Mouse (Mus musculus) T-helper 1 cell (primary cell): ENCODE measurements around the gene Vax2.

Experiments used
- in situ Hi-C: fragments of 300-600 bp; cut with MboI, MseI; formaldehyde crosslinking; loops from one replicate; pipeline ENCODE4 v1.15.1; 2025; ENCODE audit warnings: high pct_unique_total_duplicates

Vax2 gene

GRCm38 (mm10) chr6:83710361-83711066, 550 bp upstream of the Vax2 start:
- in situ Hi-C loops, result no loop called here

GRCm38 (mm10) chr6:83711725-83712475, 836 bp downstream of the Vax2 start:
- in situ Hi-C loops, result no loop called here

GRCm38 (mm10) chr6:83713271-83714136, 2.4 kb downstream of the Vax2 start:
- in situ Hi-C loops, result no loop called here

DNA sequence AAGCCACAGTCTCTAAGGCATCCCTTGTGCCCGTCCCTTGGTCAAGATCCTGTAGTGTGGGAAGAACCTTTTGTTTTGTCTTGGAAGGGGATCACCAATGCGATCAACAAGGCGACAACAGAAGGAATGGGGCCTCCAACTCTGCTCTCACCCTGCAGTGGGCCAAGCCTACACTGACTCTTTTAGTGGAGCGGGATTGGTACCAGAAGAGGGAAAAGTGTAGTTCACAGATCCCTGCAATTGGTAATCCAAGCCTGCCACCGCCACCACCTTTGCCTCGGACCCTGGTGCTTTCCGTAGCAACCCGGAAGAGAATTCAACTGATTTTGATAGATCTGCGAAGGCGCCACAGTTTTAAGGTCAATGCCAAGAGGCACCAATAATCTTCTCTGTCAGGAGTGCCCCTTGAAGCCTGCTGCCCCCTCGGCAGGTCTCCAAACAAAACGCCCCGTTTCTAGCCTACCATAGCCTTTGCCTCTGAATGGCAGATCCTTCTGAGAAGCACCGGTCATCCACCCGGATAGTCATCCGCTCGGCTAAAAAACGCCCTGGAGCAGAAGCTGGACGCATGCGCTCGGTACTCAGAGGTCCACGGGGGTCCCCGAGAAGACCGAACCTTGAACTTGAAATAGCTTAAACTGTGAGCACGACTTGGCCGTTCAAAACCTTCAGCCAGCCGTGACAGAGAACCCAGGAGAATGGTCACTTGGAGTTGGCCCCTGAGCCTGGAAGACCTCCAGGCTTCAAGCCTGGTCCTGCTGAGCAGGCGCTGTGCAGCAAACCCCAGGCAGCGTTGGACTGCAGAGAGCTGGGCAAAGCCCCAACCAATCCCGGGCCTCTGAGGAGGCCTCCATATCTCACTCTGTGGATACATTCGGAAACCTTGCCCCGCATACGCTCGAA, 3.4 kb downstream of the Vax2 start:
- in situ Hi-C loops, result no loop called here

- in situ Hi-C loops, result no loop called here
Measured at GRCm38 (mm10) chr6:83715461-83716196, 4.6 kb downstream of the Vax2 start.

DNA sequence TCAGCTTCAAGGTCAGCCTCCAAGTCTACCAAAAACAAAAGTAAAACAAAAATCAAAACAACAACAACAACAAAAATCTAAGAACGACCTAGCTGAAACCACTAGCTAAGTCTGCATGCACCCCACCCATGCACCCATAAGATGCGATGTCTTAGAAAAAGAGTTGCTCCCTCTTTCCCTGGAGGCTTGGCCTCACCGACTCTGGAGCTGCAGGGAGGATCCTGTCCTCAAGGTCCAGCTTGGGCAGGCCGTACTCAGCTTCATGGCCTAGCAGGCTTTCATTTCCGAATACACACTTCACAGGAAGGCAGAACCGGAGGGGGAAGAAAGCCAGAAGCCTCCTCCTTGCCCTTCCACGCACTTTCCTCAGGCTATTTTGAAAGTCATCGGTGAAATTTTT, 6.0 kb downstream of the Vax2 start:
- in situ Hi-C loops, result no loop called here

DNA sequence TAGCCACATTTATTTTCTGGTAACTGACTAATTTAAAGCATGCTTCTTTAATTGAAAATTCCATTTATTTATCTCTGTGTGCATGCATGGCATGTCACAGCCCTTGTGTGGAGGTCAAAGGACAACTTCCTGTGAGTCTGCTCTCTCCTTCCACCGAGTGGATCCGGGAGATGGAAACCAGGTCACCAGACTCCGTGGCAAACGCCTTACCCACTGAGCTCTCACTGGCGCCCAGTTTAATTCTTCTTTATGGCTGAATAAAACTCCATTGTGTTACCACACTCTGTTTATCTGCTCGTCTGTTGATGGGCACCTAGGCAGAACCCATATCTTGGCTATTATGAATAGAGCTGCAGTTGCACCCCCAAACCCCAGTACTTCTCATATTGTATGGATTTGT, 11.5 kb downstream of the Vax2 start:
- in situ Hi-C loops, result no loop called here

DNA sequence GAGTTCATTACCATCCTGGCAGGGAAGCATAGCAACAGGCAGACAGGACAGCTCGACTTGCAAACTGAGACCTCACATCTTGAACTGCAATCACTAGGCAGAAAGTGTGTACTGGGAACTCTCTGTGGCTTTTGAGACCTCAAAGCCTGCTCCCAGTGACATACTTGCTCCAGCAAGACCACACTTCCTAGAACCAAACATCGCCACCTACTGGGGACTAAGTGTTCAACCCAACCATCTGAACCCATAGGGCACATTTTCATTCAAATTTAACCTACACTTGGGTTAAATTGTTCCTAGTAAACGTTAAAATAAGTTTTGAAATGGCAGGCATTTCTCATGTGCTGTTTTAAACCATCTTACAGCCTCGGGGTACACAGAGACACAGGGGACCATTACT, 16.1 kb downstream of the Vax2 start:
- in situ Hi-C loops, result no loop called here

GRCm38 (mm10) chr6:83728488-83728887, 17.4 kb downstream of the Vax2 start:
- in situ Hi-C loops, result no loop called here

GRCm38 (mm10) chr6:83729350-83729970, 18.4 kb downstream of the Vax2 start:
- in situ Hi-C loops, result no loop called here

GRCm38 (mm10) chr6:83731128-83731527, 20.1 kb downstream of the Vax2 start:
- in situ Hi-C loops, result loop anchor here (5.0 kb wide), 1 partner anchor 34 kb away; no protein-coding TSS in a partner anchor

DNA sequence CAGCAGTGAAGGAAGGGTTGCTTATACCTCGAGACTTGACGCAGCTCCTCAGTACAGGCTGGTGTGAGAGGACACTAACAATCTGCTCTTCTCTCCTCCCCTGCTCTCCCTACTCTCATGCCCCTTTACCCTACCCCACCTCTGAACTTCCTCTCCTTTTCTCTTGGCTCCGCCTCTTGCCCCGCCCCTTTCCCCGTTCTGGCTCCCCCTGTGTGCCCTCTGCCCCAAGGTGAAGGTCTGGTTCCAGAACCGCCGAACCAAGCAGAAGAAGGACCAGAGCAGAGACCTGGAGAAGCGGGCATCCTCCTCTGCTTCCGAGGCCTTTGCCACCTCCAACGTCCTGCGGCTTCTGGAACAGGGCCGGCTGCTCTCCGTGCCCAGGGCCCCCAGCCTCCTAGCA, 26.2 kb downstream of the Vax2 start:
- in situ Hi-C loops, result no loop called here

GRCm38 (mm10) chr6:83738596-83738995, 27.5 kb downstream of the Vax2 start:
- in situ Hi-C loops, result no loop called here

- in situ Hi-C loops, result no loop called here
Measured at GRCm38 (mm10) chr6:83742761-83743160, 31.7 kb downstream of the Vax2 start, which contains the start of gene Atp6v1b1. Gene Atp6v1b1, plus strand, starts transcription at chr6:83742990.

- in situ Hi-C loops, result no loop called here
Measured at GRCm38 (mm10) chr6:83743212-83743611, 32.1 kb downstream of the Vax2 start.

GRCm38 (mm10) chr6:83744126-83744525, 33.1 kb downstream of the Vax2 start:
- in situ Hi-C loops, result no loop called here

GRCm38 (mm10) chr6:83744557-83744956, 33.5 kb downstream of the Vax2 start:
- in situ Hi-C loops, result no loop called here

DNA sequence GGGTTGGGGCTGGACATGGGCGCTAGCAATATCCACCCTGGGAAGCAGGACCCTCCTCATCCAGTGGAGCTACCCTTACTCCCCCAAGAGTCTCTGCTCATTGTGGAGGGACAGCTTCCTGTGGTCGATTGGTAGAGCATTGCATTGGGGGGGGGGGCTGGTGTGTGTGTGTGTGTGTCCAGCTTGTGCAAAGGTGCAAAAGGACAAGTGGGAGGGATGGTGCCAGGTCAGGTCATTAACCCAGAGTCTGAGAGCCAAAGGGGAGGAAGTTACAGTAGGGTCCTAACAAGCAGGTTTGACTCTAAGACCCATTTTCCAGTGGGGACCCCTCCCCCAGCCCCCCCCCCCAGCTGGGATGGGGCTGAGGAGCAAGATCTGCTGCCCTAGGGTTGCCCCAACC, 34.4 kb downstream of the Vax2 start:
- in situ Hi-C loops, result no loop called here

DNA sequence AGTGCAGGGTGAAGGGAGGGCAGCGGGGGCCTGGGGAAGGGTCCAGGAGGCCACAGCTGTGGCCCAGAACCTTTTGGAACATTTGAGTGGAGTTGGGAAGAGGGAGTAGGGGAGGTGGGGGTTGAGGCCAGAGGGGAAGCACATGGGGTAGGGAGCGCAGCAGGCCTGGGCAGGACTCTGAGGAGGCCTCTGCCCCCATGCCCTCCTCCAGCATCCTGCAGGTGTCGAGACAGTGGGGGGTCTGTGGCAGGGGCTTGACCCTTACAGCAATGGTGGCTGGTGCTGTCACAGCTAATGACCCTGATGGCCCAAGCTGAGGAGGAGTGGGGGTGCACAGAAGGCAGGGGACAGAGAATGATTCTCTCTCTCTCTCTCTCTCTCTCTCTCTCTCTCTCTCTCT, 38.2 kb downstream of the Vax2 start:
- in situ Hi-C loops, result no loop called here

DNA sequence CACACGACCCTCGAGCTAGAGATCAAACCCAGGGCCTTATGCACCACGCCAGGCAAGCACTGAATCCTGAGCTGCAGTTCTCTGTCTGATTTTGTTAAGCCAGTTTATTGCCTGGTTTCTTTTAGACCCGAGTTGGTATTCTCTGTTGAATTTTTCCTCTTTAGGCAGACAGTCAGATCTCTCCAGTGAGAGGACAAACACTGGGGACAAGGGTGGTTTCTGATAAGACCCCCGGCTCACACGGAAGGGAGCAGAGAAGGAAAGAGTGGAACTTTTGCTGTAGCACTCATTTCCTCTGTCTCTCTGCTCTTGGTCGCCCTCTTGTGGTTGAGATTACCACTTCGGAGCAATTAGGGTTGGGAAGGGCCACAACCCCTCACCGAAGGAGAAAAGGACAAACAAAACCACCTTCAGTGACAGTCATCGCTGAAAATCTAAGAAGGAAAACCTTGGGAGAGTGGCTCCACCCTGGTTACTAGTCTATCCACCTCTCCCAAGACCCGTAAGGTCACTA, 39.2 kb downstream of the Vax2 start:
- in situ Hi-C loops, result loop anchor here (5.0 kb wide), 1 partner anchor 63 kb away; no protein-coding TSS in a partner anchor
